Mouse (Mus musculus) myocyte (in vitro differentiated cells): ENCODE measurements at regions not wholly inside any gene's neighbourhood (a gene's known extent, or its start where the extent isn't known, plus 50 kb on each side); places are given as distances from the start of the nearest gene placed in this dataset.

Experiments
- MAX ChIP-seq: IDR thresholded peaks from one replicate; pipeline ENCODE4 v1.6.1; 2011; ENCODE audit warnings: low read depth, mild to moderate bottlenecking, control low read depth
- MYOD1 ChIP-seq, 3 experiments: IDR thresholded peaks; one replicate each; pipeline ENCODE4 v1.6.1; 2011; ENCODE audit warnings: control low read depth in 2 of 3, low read depth in 2 of 3, mild to moderate bottlenecking in 2 of 3, moderate library complexity in 1 of 3; ENCODE audit not compliant: insufficient read length in 2 of 3, control insufficient read depth in 1 of 3
- POLR2A ChIP-seq: IDR thresholded peaks from one replicate; pipeline ENCODE4 v1.6.1; 2011; ENCODE audit warnings: low read depth, mild to moderate bottlenecking, control low read depth, moderate library complexity; ENCODE audit not compliant: insufficient read length
- POLR2AphosphoS2 ChIP-seq: IDR thresholded peaks from one replicate; pipeline ENCODE4 v1.6.1; 2011; ENCODE audit warnings: low read depth, control low read depth; ENCODE audit not compliant: insufficient read length

DNA sequence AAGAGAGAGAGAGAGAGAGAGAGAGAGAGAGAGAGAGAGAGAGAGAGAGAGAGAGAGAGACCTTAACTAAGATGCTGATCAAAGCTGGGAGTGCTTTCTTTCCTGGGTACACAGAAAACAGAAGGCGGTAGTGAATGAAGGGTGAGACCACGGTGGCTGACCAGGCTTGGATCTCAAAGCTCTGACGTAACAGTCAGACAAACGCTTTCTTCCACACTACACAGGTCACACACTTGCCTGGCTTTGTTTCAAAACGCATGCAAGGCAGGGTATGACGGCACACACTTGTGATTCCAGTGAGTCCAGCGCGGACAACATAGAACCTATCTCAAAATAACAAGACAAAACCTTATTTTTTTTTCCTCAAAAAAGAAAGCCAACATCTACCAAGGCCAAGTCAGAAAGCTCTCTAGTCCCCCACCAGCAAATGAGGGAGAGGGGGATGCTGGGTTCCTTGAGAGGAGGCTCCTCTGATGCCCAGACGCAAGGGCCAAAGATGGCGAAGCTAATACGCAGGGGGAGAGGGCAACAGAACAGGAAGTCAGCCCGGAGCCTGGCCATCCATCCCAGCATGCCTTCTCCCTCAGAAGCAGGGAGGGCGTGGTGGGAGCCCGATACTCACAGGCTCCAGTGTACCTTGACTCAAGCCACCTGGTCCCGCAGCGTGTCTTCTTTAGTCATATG is 92.7 kb downstream of the Sall1 start:
- no peak for TF ChIP-seq POLR2A
- TF ChIP-seq MYOD1 (IDR thresholded peaks at IDR 0.05; ENCODE audit: control insufficient read depth in 1 of 3, insufficient read length in 2 of 3, low read depth in 2 of 3): no peak
- TF ChIP-seq POLR2AphosphoS2: no peak
- no peak for TF ChIP-seq MAX
